Mouse (Mus musculus) testis, adult 2 months (tissue): Measurements from ENCODE around the gene Ablim1.

Experiments used
- CTCF ChIP-seq: fragments of 200-500 bp; IDR thresholded peaks from 2 replicates; pipeline ENCODE4 v1.5.1; 2012; ENCODE audit warnings: low read depth, mild to moderate bottlenecking, inconsistent platforms, low read length, moderate library complexity; ENCODE audit not compliant: control insufficient read depth, insufficient read depth, insufficient replicate concordance
- POLR2A ChIP-seq: fragments of 200-500 bp; IDR thresholded peaks from 2 replicates; pipeline ENCODE4 v1.6.1; 2012; ENCODE audit warnings: low read depth, mild to moderate bottlenecking, inconsistent platforms, low read length, moderate library complexity; ENCODE audit not compliant: control insufficient read depth

- TF ChIP-seq CTCF = no peak
- no peak for TF ChIP-seq POLR2A
These were observed 39.3 kb upstream of the Ablim1 start for GRCm38 (mm10) chr19:57354050-57354449.
